Mouse (Mus musculus) midbrain, embryonic 10.5 days (tissue): ENCODE measurements around the gene Cacna1c. TPM values are rescaled to one million over a fixed set of nuclear protein-coding genes. Genes with fewer than 3 reads are reported as not detected.

Experiments
- DNase-seq: peaks from one replicate; pipeline ENCODE4 v3.0.0-alpha.2; 2017; ENCODE audit warnings: low spot score
- H3K27ac ChIP-seq: fragments of 300-500 bp; sonication (generic); replicated peaks from 2 replicates; pipeline ENCODE4 v1.5.1; 2016; ENCODE audit warnings: mild to moderate bottlenecking
- H3K27me3 ChIP-seq: fragments of 300-500 bp; sonication (generic); 2 replicates; pipeline ENCODE4 v1.6.1; 2016; ENCODE audit warnings: low read depth, mild to moderate bottlenecking; ENCODE audit not compliant: poor library complexity, severe bottlenecking
- H3K36me3 ChIP-seq: fragments of 300-500 bp; sonication (generic); 2 replicates; pipeline ENCODE4 v1.6.1; 2016; ENCODE audit warnings: mild to moderate bottlenecking, moderate library complexity
- H3K4me1 ChIP-seq: fragments of 300-500 bp; sonication (generic); 2 replicates; pipeline ENCODE4 v1.6.1; 2016
- H3K4me3 ChIP-seq: fragments of 300-500 bp; sonication (generic); 2 replicates; pipeline ENCODE4 v1.5.1; 2016; ENCODE audit warnings: mild to moderate bottlenecking, moderate library complexity
- H3K9me3 ChIP-seq: fragments of 300-500 bp; sonication (generic); replicated peaks from 2 replicates; pipeline ENCODE4 v1.6.1; 2016; ENCODE audit warnings: mild to moderate bottlenecking
- WGBS: fragments of 180-500 bp; shearing (Covaris S2); methylation state at CpG from one replicate; pipeline ENCODE4 v1.1.7; 2016; 5-methylcytosine and 5-hydroxymethylcytosine counted together
- polyA plus RNA-seq: library from polyadenylated mRNA; unstranded; fragments of >200 nt; fragmentation: Nextera tagmentation; extraction: Ambion mirVana; gene quantifications from 2 replicates; pipeline ENCODE4 v1.2.1, GENCODE M21; 2016

The Cacna1c gene
- polyA plus RNA-seq, 1 experiment from 2014 or later, result 1.5 TPM

- Histone ChIP-seq H3K4me3 (no peak overlapping the region), H3K27ac (no peak overlapping the region), H3K27me3 (no peaks in the 10 kb centered on the region), H3K36me3 (no peaks in the 10 kb centered on the region), H3K9me3 (no peaks in the 10 kb centered on the region), H3K4me1 (peaks cover 23% of the 10 kb centered on the region)
- DNase-seq, result no peak
- 84% methylated on average over 5 of the region's 5 CpGs for WGBS
Measured at GRCm38 (mm10) chr6:118923212-118923577, 273.0 kb downstream of the Cacna1c start.

- no peaks in the 10 kb centered on the region for H3K27me3 ChIP-seq
- peak; percentile 79 for DNase-seq
- H3K4me3 ChIP-seq, result no peak overlapping the region
- H3K9me3 ChIP-seq, result no peaks in the 10 kb centered on the region
- peaks cover 23% of the 10 kb centered on the region for H3K4me1 ChIP-seq
- WGBS, result 39% methylated on average over 13 of the region's 13 CpGs
- no peak overlapping the region for H3K27ac ChIP-seq
- no peaks in the 10 kb centered on the region for H3K36me3 ChIP-seq
Measured at GRCm38 (mm10) chr6:118922328-118923211, 273.6 kb downstream of the Cacna1c start.

GRCm38 (mm10) chr6:118908176-118908575 is 288.0 kb downstream of the Cacna1c start:
- 79% methylated on average over 4 of the region's 4 CpGs for WGBS
- Histone ChIP-seq H3K4me3 (no peak overlapping the region), H3K27me3 (no peaks in the 10 kb centered on the region)

GRCm38 (mm10) chr6:118907704-118908103 is 288.5 kb downstream of the Cacna1c start:
- Histone ChIP-seq H3K27ac (no peak overlapping the region), H3K9me3 (no peaks in the 10 kb centered on the region), H3K4me1 (peaks cover 10% of the 10 kb centered on the region), H3K27me3 (no peaks in the 10 kb centered on the region), H3K36me3 (no peaks in the 10 kb centered on the region), H3K4me3 (no peak overlapping the region)
- WGBS, result 54% methylated on average over 1 of the region's 1 CpGs
- DNase-seq, result no peak

More at GRCm38 (mm10) chr6:118908176-118908575, 288.0 kb downstream of the Cacna1c start:
- no peak for DNase-seq
- no peak overlapping the region for H3K27ac ChIP-seq
- no peaks in the 10 kb centered on the region for H3K9me3 ChIP-seq
- peaks cover 10% of the 10 kb centered on the region for H3K4me1 ChIP-seq
- H3K36me3 ChIP-seq, result no peaks in the 10 kb centered on the region

DNA sequence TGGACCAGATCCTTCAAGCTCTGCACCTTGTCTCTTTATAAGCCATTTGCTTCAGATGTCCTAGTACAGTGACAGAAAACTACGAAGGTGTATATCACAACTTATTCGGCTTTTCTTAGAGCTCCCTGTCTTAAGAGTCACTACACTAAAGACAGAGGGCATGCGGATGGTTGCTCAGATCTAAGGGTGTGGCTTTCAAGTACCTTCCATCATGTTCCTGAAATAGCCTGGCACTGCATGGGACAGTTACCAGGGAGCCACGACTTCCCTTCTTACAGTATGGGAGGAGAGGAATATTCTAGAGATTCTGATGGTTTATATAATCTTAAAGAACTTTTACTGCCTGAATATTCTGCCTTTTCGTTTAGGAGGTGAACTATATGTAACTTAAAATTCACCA is 289.3 kb downstream of the Cacna1c start:
- Histone ChIP-seq H3K4me1 (peaks cover 9% of the 10 kb centered on the region), H3K27me3 (no peaks in the 10 kb centered on the region), H3K9me3 (no peaks in the 10 kb centered on the region), H3K36me3 (no peaks in the 10 kb centered on the region), H3K27ac (no peak overlapping the region), H3K4me3 (no peak overlapping the region)
- no peak for DNase-seq
- WGBS, result 92% methylated on average over 5 of the region's 5 CpGs

GRCm38 (mm10) chr6:118899688-118900087 is 296.5 kb downstream of the Cacna1c start:
- WGBS, result 83% methylated on average over 8 of the region's 8 CpGs
- H3K4me3 ChIP-seq, result no peak overlapping the region
- no peaks in the 10 kb centered on the region for H3K36me3 ChIP-seq
- H3K27me3 ChIP-seq, result no peaks in the 10 kb centered on the region
- no peak overlapping the region for H3K27ac ChIP-seq
- peaks cover 12% of the 10 kb centered on the region for H3K4me1 ChIP-seq
- H3K9me3 ChIP-seq, result no peaks in the 10 kb centered on the region
- DNase-seq, result no peak

GRCm38 (mm10) chr6:118897101-118897500 is 299.1 kb downstream of the Cacna1c start:
- 54% methylated on average over 5 of the region's 5 CpGs for WGBS
- Histone ChIP-seq H3K27me3 (no peaks in the 10 kb centered on the region), H3K9me3 (no peaks in the 10 kb centered on the region), H3K27ac (no peak overlapping the region), H3K36me3 (no peaks in the 10 kb centered on the region), H3K4me1 (0 out of 2 replicates have a peak, but pooled peaks cover 6% of the 10 kb centered on the region), H3K4me3 (no peak overlapping the region)
- no peak for DNase-seq

DNA sequence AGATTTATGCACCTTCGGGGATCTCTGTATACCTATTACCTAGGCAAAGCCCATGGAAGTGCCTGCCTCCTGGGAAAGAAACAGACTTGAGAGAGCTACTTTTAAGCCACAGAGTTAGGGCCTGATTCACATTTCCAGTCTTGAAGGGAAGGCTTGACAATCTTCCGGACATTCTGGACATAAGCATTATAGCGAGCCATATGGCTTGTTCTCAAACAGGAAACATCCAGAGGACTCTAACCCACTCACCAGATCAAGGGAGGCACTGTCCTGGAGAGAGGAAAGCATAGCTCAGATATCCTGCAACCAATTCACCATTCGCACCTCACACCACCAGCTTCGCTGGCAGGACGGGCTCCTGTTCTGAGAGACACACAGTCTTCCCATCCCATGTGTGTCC is 302.2 kb downstream of the Cacna1c start:
- DNase-seq, result no peak
- Histone ChIP-seq H3K36me3 (no peaks in the 10 kb centered on the region), H3K9me3 (no peaks in the 10 kb centered on the region), H3K4me3 (no peak overlapping the region), H3K27ac (no peak overlapping the region), H3K4me1 (0 out of 2 replicates have a peak, but pooled peaks cover 5% of the 10 kb centered on the region), H3K27me3 (no peaks in the 10 kb centered on the region)
- WGBS, result 91% methylated on average over 6 of the region's 6 CpGs

DNA sequence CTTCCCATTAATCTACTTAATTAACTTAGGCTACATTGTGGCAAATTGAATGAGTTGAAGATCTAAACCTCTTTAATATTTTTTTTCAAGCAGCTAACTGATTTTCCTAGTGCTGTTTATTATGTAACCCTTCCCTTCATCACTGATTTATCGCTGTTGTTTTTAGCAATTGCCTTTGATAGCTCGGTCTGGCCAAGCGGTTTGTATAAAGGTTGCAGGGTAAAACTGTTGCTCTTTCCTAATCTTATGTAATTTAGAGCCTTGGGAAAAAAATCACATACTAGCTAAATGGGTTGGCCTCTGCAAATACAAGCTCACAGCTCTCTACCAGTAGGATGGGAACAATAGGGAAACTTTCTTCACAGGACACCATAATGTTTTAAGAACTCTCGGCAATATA is 306.8 kb downstream of the Cacna1c start:
- H3K27me3 ChIP-seq, result no peaks in the 10 kb centered on the region
- no peak overlapping the region for H3K27ac ChIP-seq
- WGBS, result 87% methylated on average over 4 of the region's 4 CpGs
- H3K4me1 ChIP-seq, result no peaks in the 10 kb centered on the region
- DNase-seq, result no peak
- H3K36me3 ChIP-seq, result no peaks in the 10 kb centered on the region
- H3K9me3 ChIP-seq, result no peaks in the 10 kb centered on the region
- H3K4me3 ChIP-seq, result no peak overlapping the region

DNA sequence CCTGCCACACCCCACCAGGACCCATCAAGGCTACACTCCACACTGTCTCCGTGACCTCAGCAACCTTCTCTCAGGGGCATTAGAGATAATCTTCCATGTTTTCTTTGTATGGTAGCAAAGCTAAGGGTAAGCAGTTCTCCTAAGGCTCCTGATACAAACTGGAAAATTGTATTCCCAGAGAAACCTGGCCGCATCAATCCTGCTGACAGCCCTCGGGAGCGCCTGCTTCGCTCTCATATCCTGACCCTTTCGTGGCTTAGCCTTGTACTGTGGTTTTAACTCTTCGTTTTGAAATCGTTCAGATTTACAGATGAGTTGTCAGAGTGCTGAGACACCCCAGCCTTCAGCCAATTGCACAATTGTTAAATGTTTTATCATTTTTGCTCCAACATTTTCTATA is 309.2 kb downstream of the Cacna1c start:
- 90% methylated on average over 8 of the region's 8 CpGs for WGBS
- H3K36me3 ChIP-seq, result no peaks in the 10 kb centered on the region
- no peaks in the 10 kb centered on the region for H3K4me1 ChIP-seq
- H3K27ac ChIP-seq, result no peak overlapping the region
- no peak for DNase-seq
- H3K27me3 ChIP-seq, result no peaks in the 10 kb centered on the region
- no peak overlapping the region for H3K4me3 ChIP-seq
- no peaks in the 10 kb centered on the region for H3K9me3 ChIP-seq

GRCm38 (mm10) chr6:118884961-118885360 is 311.3 kb downstream of the Cacna1c start:
- Histone ChIP-seq H3K27ac (no peak overlapping the region), H3K4me3 (no peak overlapping the region), H3K4me1 (no peaks in the 10 kb centered on the region), H3K27me3 (no peaks in the 10 kb centered on the region), H3K9me3 (no peaks in the 10 kb centered on the region), H3K36me3 (no peaks in the 10 kb centered on the region)
- 70% methylated on average over 1 of the region's 1 CpGs for WGBS
- DNase-seq, result no peak

DNA sequence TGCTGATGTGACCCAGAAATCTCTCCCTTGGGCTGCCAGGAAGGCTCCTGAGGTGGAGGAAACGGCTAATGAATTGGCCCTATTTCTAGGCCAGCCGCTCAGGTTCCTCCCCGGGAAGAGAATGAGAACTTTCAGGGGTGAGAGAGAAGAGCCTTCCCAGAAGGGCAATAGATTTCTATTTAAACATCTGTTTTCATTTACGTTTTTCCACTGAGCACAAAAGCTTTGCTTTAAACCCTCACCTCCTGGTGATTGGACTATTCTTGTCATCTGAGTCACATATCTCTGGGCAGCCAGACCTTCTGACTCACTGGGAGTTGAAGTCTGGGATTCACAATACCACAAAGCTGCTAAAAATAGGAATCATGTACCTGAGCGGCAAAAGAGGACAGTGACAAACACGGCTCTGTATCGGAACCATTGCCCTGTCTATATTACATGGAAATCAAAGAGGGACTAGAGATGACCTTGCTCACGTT is 312.1 kb downstream of the Cacna1c start:
- DNase-seq, result no peak
- no peaks in the 10 kb centered on the region for H3K9me3 ChIP-seq
- H3K4me1 ChIP-seq, result no peaks in the 10 kb centered on the region
- H3K4me3 ChIP-seq, result no peak overlapping the region
- no peaks in the 10 kb centered on the region for H3K36me3 ChIP-seq
- WGBS, result 76% methylated on average over 8 of the region's 8 CpGs
- no peaks in the 10 kb centered on the region for H3K27me3 ChIP-seq
- H3K27ac ChIP-seq, result no peak overlapping the region

- Histone ChIP-seq H3K4me1 (no peaks in the 10 kb centered on the region), H3K36me3 (no peaks in the 10 kb centered on the region), H3K9me3 (no peaks in the 10 kb centered on the region), H3K27ac (no peak overlapping the region), H3K4me3 (no peak overlapping the region), H3K27me3 (no peaks in the 10 kb centered on the region)
- DNase-seq, result no peak
- WGBS, result 77% methylated on average over 2 of the region's 2 CpGs
Measured at GRCm38 (mm10) chr6:118876204-118876603, 320.0 kb downstream of the Cacna1c start.
